Mouse (Mus musculus): ENCODE measurements at regions not wholly inside any gene's neighbourhood (a gene's known extent, or its start where the extent isn't known, plus 50 kb on each side); places are given as distances from the start of the nearest gene placed in this dataset.
A peak's percentile ranks its signal among the peaks of the same experiment; 100 is the strongest.
"Not testable (repeated sequence)": the region's sequence is repeated elsewhere in the genome, so short reads cannot be mapped to it uniquely, and the experiment has no call there.

DNA sequence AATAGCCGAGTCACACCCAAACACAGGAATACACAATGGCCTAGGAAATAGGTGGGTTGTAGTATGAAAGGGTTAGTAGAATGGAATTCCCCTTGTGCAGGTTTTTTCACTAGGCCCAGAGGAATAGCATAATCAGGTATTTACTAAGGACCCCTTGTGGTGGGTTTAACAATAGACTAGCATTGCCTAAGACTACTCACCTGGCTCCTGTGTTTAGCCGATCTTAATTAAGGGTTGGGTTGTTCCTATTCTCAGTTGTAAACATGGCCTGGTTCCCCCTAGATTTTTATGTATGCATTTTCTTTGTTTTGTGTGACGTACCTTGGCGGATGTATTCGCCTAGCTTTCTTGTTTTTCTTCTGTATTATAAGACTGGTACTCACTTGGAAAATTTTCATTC lies 90.8 kb upstream of the Srd5a2 start:
- not testable (repeated sequence) for DNase-seq

DNA sequence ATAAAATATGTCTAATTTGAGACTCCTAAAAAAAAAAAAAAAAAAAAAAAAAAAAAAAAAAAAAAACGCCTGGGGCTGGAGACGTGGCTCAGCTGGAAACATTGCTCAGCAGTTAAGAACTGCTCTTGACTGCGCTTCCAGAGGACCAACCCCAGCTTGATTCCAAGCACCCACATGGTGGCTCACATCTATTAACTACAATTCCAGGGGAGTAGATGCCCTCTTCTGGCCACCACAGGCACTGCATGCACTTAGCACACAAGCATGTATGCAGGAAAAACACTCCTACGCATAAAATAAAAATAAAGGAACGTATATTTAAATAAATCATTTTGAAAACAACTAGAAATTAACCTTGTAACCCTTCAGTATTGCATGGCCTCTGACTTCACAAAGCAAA lies 87.3 kb upstream of the Srd5a2 start:
- peak; percentile 25 to 30 for DNase-seq

DNA sequence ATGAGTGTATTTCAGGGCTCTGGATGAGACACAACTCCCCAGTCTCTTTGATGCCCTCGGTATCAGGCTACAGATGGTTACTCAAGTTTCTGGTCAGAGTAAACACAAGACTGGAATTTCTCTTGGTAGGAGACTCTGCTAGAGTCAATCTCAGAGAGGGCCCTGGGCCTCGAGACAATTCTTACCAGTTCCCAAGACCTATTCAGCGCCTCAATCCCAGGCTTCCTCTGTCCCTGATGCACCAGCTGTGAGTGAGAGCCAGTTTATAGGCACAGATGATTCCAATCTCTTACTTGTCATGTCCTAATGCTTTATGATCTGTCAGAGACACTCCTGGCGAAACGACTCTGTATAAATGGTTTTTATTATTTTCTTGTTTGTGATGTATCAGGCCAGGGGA lies 83.8 kb upstream of the Srd5a2 start:
- DNase-seq = no peak

DNA sequence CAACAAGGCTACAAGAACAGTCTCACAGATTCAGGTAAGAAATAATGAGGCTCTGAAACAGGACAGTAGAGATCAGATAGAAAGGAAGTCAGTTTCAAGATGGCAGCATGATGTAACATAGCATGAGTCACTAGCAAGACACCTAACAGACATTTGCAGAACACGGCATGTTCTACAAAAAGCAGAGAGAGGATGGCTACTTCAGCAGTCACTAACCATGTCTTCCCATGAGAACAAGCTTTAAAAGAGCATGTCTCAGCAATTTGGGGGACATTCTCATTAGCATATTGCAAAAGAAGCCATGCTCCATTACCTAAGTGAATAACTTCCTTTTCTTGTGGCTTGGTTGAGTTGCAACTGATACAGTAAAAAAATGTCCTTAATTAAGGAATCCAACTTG lies 75.2 kb upstream of the Srd5a2 start:
- no peak for DNase-seq

DNA sequence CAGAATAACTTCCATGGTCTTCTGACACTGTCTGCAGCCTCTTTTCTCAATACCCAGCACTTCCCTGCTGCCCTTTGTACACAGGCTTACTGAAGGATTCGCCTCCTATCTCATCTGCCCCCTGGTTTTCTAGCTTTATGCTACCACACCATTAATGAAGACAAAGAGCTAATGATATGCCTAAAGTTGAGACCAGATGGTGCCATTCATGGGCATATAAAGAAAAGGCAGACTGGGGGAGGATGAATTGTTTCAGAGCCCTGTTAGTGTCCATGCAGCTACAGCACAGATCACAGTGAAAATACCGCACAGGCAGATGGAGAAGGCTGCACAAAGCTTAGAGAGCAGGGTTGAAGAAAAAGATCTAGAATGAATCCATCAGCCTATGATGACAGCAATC lies 73.3 kb upstream of the Srd5a2 start:
- no peak for DNase-seq

Data from kidney, postnatal 4 days (tissue).